Mouse (Mus musculus): ENCODE data around the gene Mettl23. TPM values are rescaled to one million over a fixed set of nuclear protein-coding genes. Genes with fewer than 3 reads are reported as not detected.

Mettl23 gene
- 20.4 and 22.4 TPM in 2 replicates for polyA plus RNA-seq (2011; ENCODE audit: insufficient read length, low read depth, missing spikeins)

DNA sequence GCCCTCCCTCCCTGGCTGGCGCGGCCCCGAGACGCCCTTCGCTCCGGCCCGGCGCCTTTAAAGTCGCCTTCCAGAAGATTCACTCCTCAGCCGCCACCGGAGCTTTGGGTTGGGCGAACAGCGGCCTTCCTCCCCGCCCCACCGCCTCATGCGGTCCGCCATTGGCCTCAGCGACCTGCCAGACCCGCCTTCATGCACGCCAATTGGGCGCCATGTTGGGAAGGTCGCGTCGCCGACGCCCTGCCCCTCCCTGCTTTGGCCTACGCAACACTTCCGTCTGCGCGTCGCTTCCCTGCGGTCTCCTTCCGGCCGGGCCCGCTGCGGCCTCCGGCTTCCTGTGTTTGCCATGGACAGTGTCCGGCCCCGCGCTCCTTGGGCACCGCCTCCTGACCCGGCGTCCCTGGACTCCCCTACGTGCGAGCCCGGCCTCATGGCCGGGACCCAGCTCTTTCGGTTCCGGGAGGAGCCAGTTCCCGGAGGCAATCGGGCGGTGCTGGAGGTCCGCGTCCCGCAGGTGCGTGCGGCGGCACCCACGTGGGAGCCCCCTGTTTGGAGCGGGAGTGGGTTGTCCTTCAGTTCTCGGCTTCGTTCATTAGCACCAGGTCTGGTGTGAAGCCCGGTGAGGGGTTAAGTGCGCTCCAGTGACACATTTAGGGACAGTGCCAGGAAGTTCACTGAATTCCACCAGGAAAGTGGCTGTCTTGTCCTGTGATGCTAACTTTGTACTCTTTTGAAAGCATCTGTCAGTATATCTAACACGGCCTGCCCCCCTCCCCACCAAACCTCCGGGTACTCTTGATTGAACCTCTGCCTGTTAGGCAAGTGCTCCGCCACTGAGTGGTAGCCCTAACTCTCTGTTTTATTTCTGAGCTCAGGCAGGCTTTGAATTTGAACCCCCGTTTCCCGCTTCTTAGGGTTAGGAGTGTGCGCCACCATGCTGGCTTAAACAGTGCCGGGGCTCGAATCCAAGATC is at the start of gene Mettl23, which contains the start of gene Jmjd6:
Gene Mettl23, plus strand, starts transcription at position 18 of the 973 bp plus-strand sequence.
Gene Jmjd6, minus strand, starts transcription at position 189 of the 973 bp plus-strand sequence.
- no peak for TF ChIP-seq CTCF (IDR thresholded peaks at IDR 0.05; ENCODE audit: borderline replicate concordance, insufficient read depth, low read length)
- peak; percentile 53; the same call in 1 of the 2 replicates for TF ChIP-seq POLR2A (IDR thresholded peaks at IDR 0.05; ENCODE audit: low read depth, low read length)
- Histone ChIP-seq H3K4me1 (ENCODE audit: control insufficient read depth, insufficient read depth, low read length) (peaks cover 2% of the 10 kb centered on the region; the same call in 1 of the 2 replicates), H3K27ac (ENCODE audit: insufficient read depth, low read length) (peak within 1 kb of the TSS; percentile 97), H3K4me3 (ENCODE audit: insufficient read depth, low read length) (peak within 1 kb of the TSS; percentile 77)

DNA sequence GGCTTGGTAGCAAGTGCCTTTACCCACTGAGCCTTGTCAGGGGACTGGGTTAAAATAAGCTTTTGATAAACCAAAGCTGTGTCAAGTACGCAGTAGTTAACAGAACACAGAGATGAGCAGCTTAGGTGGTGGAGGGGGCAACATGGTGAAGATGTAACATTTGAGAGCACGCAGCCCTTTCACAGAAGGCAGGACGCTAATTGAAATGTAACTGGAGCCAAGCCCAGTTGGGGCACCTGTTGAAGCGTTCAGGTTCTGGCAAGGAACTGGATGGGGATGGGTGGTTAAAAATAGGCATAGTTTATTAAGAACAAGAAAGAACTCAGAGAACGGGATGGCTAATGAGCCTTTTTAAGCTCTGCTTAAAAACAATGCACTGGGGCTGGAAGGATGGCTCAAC is 43.7 kb upstream of the Mettl23 start:
- Histone ChIP-seq H3K4me1 (ENCODE audit: control insufficient read depth, insufficient read depth, low read length) (no peaks in the 10 kb centered on the region), H3K27ac (ENCODE audit: insufficient read depth, low read length) (no peak overlapping the region), H3K4me3 (ENCODE audit: insufficient read depth, low read length) (no peak overlapping the region)
- TF ChIP-seq POLR2A (IDR thresholded peaks at IDR 0.05; ENCODE audit: low read depth, low read length) (no peak), CTCF (IDR thresholded peaks at IDR 0.05; ENCODE audit: borderline replicate concordance, insufficient read depth, low read length) (no peak)

DNA sequence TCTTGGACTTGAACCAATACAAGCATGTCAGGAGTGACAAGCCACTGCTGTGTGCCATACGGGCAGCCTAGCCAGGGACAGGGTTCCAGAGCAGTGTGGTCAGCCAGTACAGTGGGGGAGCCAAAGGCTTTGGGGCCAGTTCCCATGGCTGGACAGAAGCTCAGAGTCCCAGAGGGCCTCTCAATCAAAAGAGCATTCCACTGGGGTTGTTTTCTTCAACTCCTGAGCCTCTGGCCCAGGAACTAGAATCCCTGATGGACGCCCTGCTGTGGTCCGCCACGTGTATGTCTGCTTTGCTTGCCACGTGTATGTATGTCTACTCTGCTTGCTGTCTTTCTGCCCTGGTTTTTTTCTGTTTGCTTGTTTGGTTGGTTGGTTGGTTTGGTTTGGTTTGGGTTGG is 42.0 kb upstream of the Mettl23 start:
- Histone ChIP-seq H3K27ac (ENCODE audit: insufficient read depth, low read length) (no peak overlapping the region), H3K4me3 (ENCODE audit: insufficient read depth, low read length) (no peak overlapping the region), H3K4me1 (ENCODE audit: control insufficient read depth, insufficient read depth, low read length) (no peaks in the 10 kb centered on the region)
- TF ChIP-seq CTCF (IDR thresholded peaks at IDR 0.05; ENCODE audit: borderline replicate concordance, insufficient read depth, low read length): no peak
- TF ChIP-seq POLR2A (IDR thresholded peaks at IDR 0.05; ENCODE audit: low read depth, low read length): no peak

DNA sequence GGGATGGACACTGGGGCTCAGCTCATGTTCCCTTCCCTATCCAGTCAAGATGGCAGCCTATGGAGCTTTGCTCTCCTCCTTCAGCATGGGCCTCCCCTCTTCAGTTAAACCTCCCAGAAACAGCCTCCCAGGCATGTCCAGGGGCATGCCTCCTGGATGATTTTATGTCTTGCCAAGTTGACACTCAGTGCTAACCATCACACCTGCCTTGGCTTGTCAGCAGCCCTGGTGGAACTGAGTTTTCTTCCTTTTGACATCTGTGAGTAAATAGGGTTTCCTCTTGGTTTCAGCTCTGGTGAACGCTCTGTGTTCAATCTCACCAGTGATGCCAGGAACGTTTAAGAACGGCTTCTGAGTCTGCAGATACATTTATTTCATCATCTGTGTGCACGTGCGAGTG is 40.4 kb upstream of the Mettl23 start:
- H3K4me1 ChIP-seq (ENCODE audit: control insufficient read depth, insufficient read depth, low read length): peaks cover 4% of the 10 kb centered on the region; the same call in 1 of the 2 replicates
- H3K4me3 ChIP-seq (ENCODE audit: insufficient read depth, low read length): no peak overlapping the region
- TF ChIP-seq POLR2A (IDR thresholded peaks at IDR 0.05; ENCODE audit: low read depth, low read length) (no peak), CTCF (IDR thresholded peaks at IDR 0.05; ENCODE audit: borderline replicate concordance, insufficient read depth, low read length) (no peak)
- no peak overlapping the region for H3K27ac ChIP-seq (ENCODE audit: insufficient read depth, low read length)

DNA sequence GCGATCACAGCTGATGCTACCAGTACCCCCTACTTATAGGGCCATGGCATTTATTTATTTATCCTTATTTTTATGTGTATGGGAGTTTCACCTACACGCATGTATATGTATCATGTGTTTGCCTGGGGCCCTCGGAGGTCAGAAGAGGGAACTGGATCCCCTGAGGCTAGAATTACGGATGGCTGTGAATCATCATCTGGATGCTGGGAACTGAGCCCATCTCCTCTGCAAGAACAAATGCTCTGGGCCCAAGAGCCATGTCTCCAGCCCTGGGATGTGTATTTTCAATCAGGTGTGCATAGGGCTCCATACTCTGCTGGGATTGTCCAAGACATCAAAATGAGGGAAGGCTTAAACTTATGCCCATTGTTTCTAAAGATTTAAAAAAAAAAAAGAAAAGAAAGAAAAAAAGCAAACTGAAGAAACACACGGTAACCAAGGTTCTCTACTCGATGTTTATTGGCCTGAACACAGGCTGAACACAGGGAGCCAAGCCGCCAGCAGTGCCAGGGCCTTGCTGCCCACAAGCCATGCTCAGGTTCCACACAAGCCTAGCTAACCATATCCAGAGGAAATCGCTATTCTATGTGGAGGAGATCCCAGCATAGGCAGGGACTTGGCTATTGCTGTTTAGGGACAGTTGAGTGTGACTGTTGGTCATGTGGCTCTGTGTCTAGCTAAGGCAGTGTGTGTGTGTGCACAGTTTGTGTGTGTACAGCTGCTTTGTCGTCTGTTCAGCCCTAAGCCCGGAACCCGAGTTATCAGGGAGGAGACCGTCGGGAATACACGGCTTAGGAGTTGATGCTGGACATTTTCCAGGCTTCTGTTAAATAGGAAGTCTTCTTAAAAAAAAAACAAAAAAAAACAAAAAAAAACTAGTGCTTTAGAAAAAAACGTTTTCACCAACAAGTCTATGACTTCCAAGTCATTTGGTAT is 36.7 kb upstream of the Mettl23 start:
- TF ChIP-seq CTCF (IDR thresholded peaks at IDR 0.05; ENCODE audit: borderline replicate concordance, insufficient read depth, low read length) (no peak), POLR2A (IDR thresholded peaks at IDR 0.05; ENCODE audit: low read depth, low read length) (no peak)
- Histone ChIP-seq H3K4me3 (ENCODE audit: insufficient read depth, low read length) (no peak overlapping the region), H3K27ac (ENCODE audit: insufficient read depth, low read length) (no peak overlapping the region), H3K4me1 (ENCODE audit: control insufficient read depth, insufficient read depth, low read length) (peaks cover 9% of the 10 kb centered on the region)

DNA sequence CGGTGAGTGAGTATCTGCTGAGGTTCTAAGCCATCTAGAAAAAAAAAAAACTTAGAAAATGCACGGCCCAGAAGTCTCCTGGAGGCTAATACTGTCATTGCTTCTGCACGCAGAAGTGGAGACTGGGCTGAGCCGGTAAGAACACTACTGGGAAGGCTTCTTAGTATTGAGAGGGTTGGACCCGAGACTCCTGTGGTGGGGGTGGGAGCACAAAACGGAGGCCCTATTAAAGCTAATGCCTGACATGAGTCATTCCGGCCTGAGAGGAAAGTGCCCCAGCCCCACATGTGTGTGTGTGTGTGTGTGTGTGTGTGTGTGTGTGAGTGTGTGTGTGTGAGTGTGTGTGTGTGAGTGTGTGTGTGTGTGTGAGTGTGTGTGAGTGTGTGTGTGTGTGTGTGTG is 36.0 kb upstream of the Mettl23 start:
- Histone ChIP-seq H3K4me1 (ENCODE audit: control insufficient read depth, insufficient read depth, low read length) (peaks cover 9% of the 10 kb centered on the region), H3K27ac (ENCODE audit: insufficient read depth, low read length) (peak overlapping the region; percentile 73), H3K4me3 (ENCODE audit: insufficient read depth, low read length) (no peak overlapping the region)
- TF ChIP-seq CTCF (IDR thresholded peaks at IDR 0.05; ENCODE audit: borderline replicate concordance, insufficient read depth, low read length) (no peak), POLR2A (IDR thresholded peaks at IDR 0.05; ENCODE audit: low read depth, low read length) (no peak)

DNA sequence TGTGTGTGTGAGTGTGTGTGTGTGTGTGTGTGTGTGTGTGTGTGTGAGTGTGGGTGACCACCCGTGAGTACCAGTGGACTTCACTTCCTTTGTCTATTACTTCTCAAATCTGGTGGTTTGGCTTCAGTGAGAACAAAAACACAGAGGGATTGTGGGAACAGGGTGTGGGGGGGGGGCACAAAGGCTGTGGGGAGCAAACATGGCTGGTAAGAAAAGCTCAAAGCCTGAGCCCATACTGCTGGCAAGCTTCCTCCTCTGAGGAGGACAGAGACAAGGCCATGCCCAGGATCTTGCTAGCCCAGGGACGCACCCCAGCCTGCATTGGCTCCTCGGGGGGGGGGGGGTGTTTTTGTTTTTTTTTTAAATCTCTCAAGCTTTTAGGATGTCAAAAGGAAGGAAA is 35.6 kb upstream of the Mettl23 start:
- Histone ChIP-seq H3K27ac (ENCODE audit: insufficient read depth, low read length) (peak overlapping the region; percentile 73), H3K4me1 (ENCODE audit: control insufficient read depth, insufficient read depth, low read length) (peaks cover 11% of the 10 kb centered on the region), H3K4me3 (ENCODE audit: insufficient read depth, low read length) (no peak overlapping the region)
- no peak for TF ChIP-seq POLR2A (IDR thresholded peaks at IDR 0.05; ENCODE audit: low read depth, low read length)
- TF ChIP-seq CTCF (IDR thresholded peaks at IDR 0.05; ENCODE audit: borderline replicate concordance, insufficient read depth, low read length): no peak

DNA sequence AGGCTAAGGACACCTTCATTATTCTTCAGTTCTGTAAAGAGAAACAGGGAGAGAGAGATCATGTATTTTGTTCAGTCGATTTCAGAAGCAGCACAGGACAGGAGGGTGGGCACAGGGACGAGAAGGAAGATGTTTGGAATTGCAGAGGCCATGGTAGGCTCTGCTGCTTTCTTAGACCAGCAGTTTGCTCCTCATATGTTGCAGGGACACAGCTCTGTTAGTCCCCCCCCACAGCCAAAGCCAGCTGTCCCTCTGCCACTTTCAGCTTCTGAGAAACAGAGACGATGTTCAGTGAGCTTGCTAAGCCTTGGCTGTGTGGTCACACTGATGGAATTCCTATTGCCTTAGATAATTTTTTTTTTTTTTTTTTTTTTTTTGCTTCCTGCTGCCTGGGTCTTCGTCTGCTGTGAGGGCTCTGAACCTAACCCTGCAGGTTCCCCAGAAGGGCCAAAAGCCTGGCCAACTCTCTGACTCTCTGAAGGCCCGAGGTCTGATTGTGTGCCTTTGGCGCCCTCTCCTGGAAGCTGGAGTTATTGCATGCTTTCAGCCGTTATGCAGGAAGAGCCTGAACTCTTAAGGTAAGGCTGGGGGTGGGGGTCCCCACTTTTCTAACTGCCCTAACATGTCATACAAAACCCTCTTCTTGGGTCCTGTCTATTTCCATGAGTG is 35.0 kb upstream of the Mettl23 start:
- Histone ChIP-seq H3K4me3 (ENCODE audit: insufficient read depth, low read length) (no peak overlapping the region), H3K27ac (ENCODE audit: insufficient read depth, low read length) (peak overlapping the region; percentile 73), H3K4me1 (ENCODE audit: control insufficient read depth, insufficient read depth, low read length) (peaks cover 16% of the 10 kb centered on the region)
- peak; percentile 77 for TF ChIP-seq CTCF (IDR thresholded peaks at IDR 0.05; ENCODE audit: borderline replicate concordance, insufficient read depth, low read length)
- no peak for TF ChIP-seq POLR2A (IDR thresholded peaks at IDR 0.05; ENCODE audit: low read depth, low read length)
